Mouse (Mus musculus) midbrain, embryonic 15.5 days (tissue): ENCODE measurements around the gene Dad1. TPM values are rescaled to one million over a fixed set of nuclear protein-coding genes. Genes with fewer than 3 reads are reported as not detected.

Source experiments
- ATAC-seq: fragments of 200-750 bp; cut with Nextera tagmentation; replicated peaks from 2 replicates; pipeline ENCODE4 v1.8.0; 2017; ENCODE audit warnings: moderate TSS enrichment
- H3K27ac ChIP-seq: fragments of 300-500 bp; sonication (generic); 2 replicates; pipeline ENCODE4 v1.5.1; 2015; ENCODE audit warnings: mild to moderate bottlenecking, inconsistent platforms
- H3K27me3 ChIP-seq: fragments of 300-500 bp; sonication (generic); replicated peaks from 2 replicates; pipeline ENCODE4 v1.6.1; 2015; ENCODE audit warnings: inconsistent platforms
- H3K36me3 ChIP-seq: fragments of 300-500 bp; sonication (generic); replicated peaks from 2 replicates; pipeline ENCODE4 v1.6.1; 2015; ENCODE audit warnings: inconsistent platforms
- H3K4me1 ChIP-seq: fragments of 300-500 bp; sonication (generic); 2 replicates; pipeline ENCODE4 v1.6.1; 2015; ENCODE audit warnings: inconsistent platforms
- H3K4me2 ChIP-seq: fragments of 300-500 bp; sonication (generic); 2 replicates; pipeline ENCODE4 v1.6.1; 2015; ENCODE audit warnings: inconsistent platforms, mild to moderate bottlenecking, moderate library complexity
- H3K4me3 ChIP-seq: fragments of 300-500 bp; sonication (generic); 2 replicates; pipeline ENCODE4 v1.5.1; 2015; ENCODE audit warnings: mild to moderate bottlenecking, inconsistent platforms
- H3K9ac ChIP-seq: fragments of 300-500 bp; sonication (generic); 2 replicates; pipeline ENCODE4 v1.6.1; 2015; ENCODE audit warnings: mild to moderate bottlenecking, inconsistent platforms
- H3K9me3 ChIP-seq: fragments of 300-500 bp; sonication (generic); 2 replicates; pipeline ENCODE4 v1.6.1; 2016; ENCODE audit warnings: inconsistent platforms
- WGBS: fragments of 180-500 bp; shearing (Covaris S2); methylation state at CpG from one replicate; pipeline ENCODE4 v1.1.7; 2015; ENCODE audit warnings: mixed read lengths; 5-methylcytosine and 5-hydroxymethylcytosine counted together
- polyA plus RNA-seq: library from polyadenylated mRNA; unstranded; fragments of >200 nt; fragmentation: Nextera tagmentation; extraction: Ambion mirVana; gene quantifications from 2 replicates; pipeline ENCODE4 v1.2.1, GENCODE M21; 2015

The Dad1 gene
- polyA plus RNA-seq, 1 experiment from 2014 or later: 335 TPM

DNA sequence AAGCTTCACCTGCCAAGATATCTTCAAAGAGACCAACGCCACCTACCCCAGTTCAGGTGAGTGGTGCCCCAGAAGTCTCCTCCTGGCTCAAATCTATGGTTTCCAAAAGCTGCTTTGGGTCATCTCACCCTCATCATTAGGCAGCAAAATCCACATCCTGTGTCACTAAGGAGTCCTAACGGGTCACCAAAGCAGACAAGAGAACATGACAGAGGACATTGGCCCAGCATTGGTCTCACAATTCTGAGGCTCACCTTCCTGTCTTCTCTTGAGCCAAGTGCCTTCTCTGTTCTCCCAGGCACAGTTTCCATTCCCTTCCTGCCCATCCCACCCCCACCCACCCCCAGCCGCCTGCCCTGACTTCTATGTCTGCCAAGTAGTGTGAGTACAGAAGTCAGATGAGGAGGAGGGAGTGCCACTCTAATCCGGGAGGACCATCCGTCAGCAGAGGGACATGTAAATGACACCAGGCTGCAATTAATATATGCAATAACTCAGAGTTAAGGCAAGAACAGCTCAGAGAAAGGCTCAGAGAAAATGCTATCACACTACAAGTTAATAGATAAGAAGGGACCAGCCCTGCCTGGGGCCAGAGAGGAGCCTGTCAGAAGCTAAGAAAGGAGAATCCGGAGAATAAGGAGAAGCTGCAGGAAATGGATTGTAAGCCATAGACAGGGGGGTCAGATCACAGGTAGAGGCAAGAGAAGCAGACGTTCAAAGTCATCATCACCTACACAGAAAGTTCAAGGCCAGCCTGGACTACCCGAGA is 33.0 kb downstream of the Dad1 start:
- Histone ChIP-seq H3K4me1 (peaks cover 6% of the 10 kb centered on the region), H3K36me3 (no peaks in the 10 kb centered on the region), H3K9ac (no peak overlapping the region), H3K27ac (no peak overlapping the region), H3K9me3 (no peaks in the 10 kb centered on the region), H3K4me2 (no peak overlapping the region), H3K4me3 (no peak overlapping the region), H3K27me3 (no peaks in the 10 kb centered on the region)
- 81% methylated on average over 8 of the region's 8 CpGs for WGBS
- no peak for ATAC-seq

DNA sequence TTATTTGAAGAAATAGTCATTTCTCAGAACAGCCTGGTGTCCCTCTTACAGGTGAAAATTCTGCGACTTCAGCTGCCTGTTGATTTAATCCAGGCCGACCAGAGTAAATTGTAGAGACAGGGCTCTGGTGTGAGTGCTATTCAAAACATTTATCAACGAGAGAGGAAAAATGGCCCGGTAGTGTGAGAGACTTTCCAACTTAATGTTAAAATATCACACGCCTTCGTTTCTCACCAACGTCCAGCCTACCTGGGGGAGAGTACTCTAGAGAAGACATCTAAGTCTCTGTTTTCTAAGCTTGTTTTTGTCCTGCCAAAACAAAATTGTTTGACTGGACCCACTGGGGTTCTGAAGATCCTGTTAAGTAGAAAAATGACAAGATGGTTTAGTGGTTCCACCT is 34.1 kb downstream of the Dad1 start:
- 82% methylated on average over 7 of the region's 7 CpGs for WGBS
- no peak overlapping the region for H3K27ac ChIP-seq

DNA sequence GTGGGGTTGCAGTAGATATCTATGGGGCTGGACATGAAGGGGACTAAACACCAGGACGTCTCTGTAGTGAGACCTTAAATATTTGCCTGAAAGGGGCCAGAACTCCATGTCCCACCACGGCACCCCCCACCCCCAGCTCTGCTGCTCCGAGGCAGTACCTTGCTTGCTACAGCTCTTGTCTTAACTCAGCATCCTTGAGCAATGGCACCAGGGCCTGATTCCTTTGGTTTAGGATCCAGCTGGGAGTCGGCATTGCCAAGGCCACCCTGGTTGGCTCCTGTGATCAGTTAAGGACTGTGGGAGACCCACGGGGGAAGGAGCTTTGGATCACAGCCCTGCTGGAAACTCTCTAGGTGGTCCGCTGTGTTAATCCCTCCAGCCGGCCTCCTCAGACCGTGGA is 34.6 kb downstream of the Dad1 start:
- 45% methylated on average over 8 of the region's 8 CpGs for WGBS

More for the DNA sequence above, 34.1 kb downstream of the Dad1 start:
- Histone ChIP-seq H3K4me1 (no peaks in the 10 kb centered on the region; the same call in 1 of the 2 replicates), H3K4me3 (no peak overlapping the region), H3K9ac (no peak overlapping the region), H3K9me3 (no peaks in the 10 kb centered on the region), H3K27me3 (no peaks in the 10 kb centered on the region), H3K36me3 (no peaks in the 10 kb centered on the region), H3K4me2 (no peak overlapping the region)
- no peak for ATAC-seq

DNA sequence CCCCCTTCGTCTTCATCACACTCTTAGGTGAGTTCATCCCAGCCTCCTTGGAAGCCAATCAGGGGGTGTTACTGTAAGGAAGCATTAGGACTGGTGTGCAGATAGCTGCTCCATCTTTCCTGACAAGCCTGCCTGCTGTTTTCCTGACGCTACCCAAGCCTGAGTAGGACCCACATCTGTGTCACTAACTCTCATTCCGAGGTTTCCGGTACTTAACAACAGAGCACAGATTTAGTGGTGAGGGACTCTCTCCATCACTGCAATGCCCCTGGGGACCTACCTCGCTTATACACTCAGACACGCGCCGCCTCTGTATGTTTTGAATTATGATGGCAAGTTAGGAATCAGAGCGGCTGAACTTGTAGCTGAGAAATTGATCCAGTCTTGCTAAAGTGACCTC is 35.2 kb downstream of the Dad1 start:
- no peaks in the 10 kb centered on the region for H3K27me3 ChIP-seq
- H3K36me3 ChIP-seq: no peaks in the 10 kb centered on the region
- no peak for ATAC-seq
- H3K9ac ChIP-seq: no peak overlapping the region
- H3K4me3 ChIP-seq: no peak overlapping the region
- no peak overlapping the region for H3K27ac ChIP-seq
- no peaks in the 10 kb centered on the region for H3K4me1 ChIP-seq
- no peaks in the 10 kb centered on the region for H3K9me3 ChIP-seq
- WGBS: 71% methylated on average over 9 of the region's 9 CpGs
- H3K4me2 ChIP-seq: no peak overlapping the region

More for the DNA sequence above, 34.6 kb downstream of the Dad1 start:
- Histone ChIP-seq H3K36me3 (no peaks in the 10 kb centered on the region), H3K4me1 (no peaks in the 10 kb centered on the region), H3K9me3 (no peaks in the 10 kb centered on the region), H3K4me2 (no peak overlapping the region), H3K27ac (no peak overlapping the region), H3K27me3 (no peaks in the 10 kb centered on the region), H3K4me3 (no peak overlapping the region), H3K9ac (no peak overlapping the region)
- ATAC-seq: no peak

DNA sequence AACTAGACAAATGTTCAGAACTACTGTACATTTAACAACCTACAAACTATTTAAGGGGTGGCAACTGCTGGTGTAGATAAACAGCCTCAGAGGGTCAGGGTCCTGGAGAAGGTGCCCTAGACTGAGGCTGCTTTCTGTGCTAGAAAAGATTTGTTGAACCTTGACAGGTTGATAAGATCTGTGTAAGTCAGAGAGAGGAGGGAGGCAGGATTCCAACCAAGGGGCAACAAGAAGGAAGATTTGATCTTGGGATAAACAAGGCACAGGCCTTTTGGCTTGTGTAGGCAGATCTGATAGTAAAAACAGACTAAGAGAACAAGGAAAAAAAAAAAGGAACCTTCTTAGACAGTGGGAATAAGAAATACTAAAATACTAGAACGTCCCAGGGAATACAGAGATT is 35.7 kb downstream of the Dad1 start:
- H3K27me3 ChIP-seq: no peaks in the 10 kb centered on the region
- H3K9me3 ChIP-seq: no peaks in the 10 kb centered on the region
- no peak overlapping the region for H3K27ac ChIP-seq
- no peaks in the 10 kb centered on the region for H3K36me3 ChIP-seq
- 88% methylated on average over 1 of the region's 1 CpGs for WGBS
- no peak overlapping the region for H3K9ac ChIP-seq
- no peak overlapping the region for H3K4me3 ChIP-seq
- H3K4me1 ChIP-seq: no peaks in the 10 kb centered on the region
- no peak for ATAC-seq
- H3K4me2 ChIP-seq: no peak overlapping the region

DNA sequence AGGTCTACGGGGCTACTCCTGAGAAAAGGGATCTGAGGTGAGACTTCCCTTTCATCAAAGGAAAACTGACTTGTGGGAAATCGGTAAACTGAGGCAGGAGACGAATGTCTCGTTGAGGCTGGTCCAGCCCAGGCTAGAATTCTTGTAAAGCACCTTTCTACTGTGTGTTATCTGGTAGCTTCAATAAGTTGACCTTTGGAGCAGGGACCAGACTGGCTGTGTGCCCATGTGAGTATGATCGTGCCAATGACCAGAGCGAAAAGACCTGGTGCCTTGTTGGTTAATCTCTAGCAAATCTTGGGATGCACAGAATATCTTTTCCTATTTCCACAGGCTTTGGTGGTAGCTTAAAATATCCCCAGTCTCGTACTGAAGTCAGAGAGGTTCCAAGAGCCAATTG is 37.8 kb downstream of the Dad1 start:
- Histone ChIP-seq H3K27me3 (no peaks in the 10 kb centered on the region), H3K4me2 (no peak overlapping the region), H3K27ac (no peak overlapping the region), H3K9ac (no peak overlapping the region), H3K9me3 (no peaks in the 10 kb centered on the region), H3K36me3 (no peaks in the 10 kb centered on the region), H3K4me1 (no peaks in the 10 kb centered on the region), H3K4me3 (no peak overlapping the region)
- ATAC-seq: no peak
- WGBS: 89% methylated on average over 7 of the region's 7 CpGs

DNA sequence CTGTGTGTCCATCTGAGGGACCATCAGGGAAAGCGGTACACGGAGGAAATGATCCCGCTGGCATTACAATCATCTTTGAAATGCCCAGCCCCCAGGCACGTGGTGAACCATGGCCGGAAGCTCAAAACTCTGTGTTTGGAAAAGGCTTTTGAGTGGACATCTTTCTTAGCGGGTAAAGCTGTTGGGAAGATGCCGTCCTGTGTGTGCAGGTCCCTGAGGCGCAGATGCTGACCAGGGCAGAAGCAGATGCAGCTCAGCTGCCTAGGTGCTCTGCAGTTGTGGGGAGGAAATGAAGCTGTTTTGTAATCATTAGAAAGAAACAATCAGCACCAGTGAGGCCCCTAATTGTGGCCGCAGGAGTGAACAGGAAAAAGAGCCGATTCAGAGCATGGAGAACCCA is 39.0 kb downstream of the Dad1 start:
- Histone ChIP-seq H3K9ac (no peak overlapping the region), H3K27ac (no peak overlapping the region), H3K4me2 (no peak overlapping the region), H3K9me3 (no peaks in the 10 kb centered on the region), H3K36me3 (no peaks in the 10 kb centered on the region), H3K27me3 (no peaks in the 10 kb centered on the region), H3K4me1 (no peaks in the 10 kb centered on the region), H3K4me3 (no peak overlapping the region)
- WGBS: 79% methylated on average over 10 of the region's 10 CpGs
- ATAC-seq: no peak

DNA sequence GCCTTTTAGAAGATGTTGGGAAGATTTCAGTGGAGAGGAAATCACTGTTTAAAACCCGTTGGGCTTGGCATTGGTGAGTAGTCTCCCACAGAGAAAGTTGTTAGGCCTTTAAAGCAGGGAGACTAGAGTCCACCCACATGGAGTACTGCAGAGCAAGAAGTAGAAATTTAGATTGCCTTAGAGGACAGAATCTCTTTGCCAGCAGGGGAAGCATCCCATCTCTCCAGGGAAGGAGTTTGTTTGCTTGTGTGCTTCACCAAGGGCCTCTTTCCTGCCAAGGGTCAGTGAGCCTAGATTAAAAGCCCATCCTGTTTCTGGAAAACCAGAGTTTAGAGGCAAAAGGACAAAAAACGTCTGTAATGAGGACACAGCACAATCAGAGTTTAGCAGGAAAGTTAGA is 39.4 kb downstream of the Dad1 start:
- no peak overlapping the region for H3K4me3 ChIP-seq
- WGBS: 26% methylated on average over 2 of the region's 2 CpGs
- no peak overlapping the region for H3K27ac ChIP-seq
- no peaks in the 10 kb centered on the region for H3K27me3 ChIP-seq
- no peak overlapping the region for H3K9ac ChIP-seq
- no peaks in the 10 kb centered on the region for H3K9me3 ChIP-seq
- no peak overlapping the region for H3K4me2 ChIP-seq
- no peak for ATAC-seq
- no peaks in the 10 kb centered on the region for H3K4me1 ChIP-seq
- H3K36me3 ChIP-seq: no peaks in the 10 kb centered on the region

DNA sequence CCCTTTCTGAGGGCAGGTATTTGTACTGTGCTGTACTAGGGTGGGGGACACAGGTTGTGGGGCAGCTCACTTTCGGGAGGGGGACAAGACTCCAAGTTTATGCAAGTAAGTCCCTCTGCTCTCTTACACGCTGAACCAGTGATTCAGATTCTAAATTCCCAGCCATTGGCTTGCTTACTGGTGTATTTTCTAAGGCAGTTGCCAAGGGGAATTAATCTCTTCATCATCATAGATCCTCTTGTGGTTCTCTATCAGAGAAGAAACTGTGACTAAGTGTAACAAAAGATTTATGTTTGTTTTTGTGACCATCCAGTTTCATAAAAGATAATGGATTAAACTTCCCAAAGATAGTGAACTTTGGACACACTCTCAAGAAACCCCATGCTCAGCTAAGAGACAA is 40.2 kb downstream of the Dad1 start:
- no peak for ATAC-seq
- Histone ChIP-seq H3K36me3 (no peaks in the 10 kb centered on the region), H3K4me1 (no peaks in the 10 kb centered on the region), H3K27me3 (no peaks in the 10 kb centered on the region), H3K4me2 (no peak overlapping the region), H3K9me3 (no peaks in the 10 kb centered on the region), H3K9ac (no peak overlapping the region), H3K27ac (no peak overlapping the region), H3K4me3 (no peak overlapping the region)
- WGBS: 61% methylated on average over 2 of the region's 2 CpGs

DNA sequence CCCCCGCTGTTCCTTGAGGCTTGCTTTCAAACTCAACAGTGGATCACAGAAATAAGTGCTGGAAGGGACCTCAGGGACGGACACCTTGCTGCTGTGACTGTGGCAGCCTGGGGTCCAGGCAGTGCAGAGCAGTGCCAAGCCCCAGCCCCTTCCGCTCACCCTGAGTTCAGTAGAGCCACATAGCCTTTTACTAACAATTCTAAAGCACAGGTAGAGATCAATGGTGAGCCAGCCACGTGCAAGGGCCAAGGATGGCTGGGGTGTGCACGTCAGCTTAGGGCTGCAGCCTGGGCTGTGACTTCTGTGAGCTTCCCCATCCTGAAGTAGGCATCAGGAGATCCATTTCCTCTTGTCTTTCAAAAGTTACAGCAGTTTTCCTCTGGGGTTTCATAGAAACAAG is 42.1 kb downstream of the Dad1 start:
- no peaks in the 10 kb centered on the region for H3K4me1 ChIP-seq
- no peak overlapping the region for H3K4me2 ChIP-seq
- no peaks in the 10 kb centered on the region for H3K27me3 ChIP-seq
- H3K4me3 ChIP-seq: no peak overlapping the region
- WGBS: 85% methylated on average over 5 of the region's 5 CpGs
- no peaks in the 10 kb centered on the region for H3K9me3 ChIP-seq
- no peak for ATAC-seq
- H3K36me3 ChIP-seq: no peaks in the 10 kb centered on the region
- no peak overlapping the region for H3K9ac ChIP-seq
- no peak overlapping the region for H3K27ac ChIP-seq

DNA sequence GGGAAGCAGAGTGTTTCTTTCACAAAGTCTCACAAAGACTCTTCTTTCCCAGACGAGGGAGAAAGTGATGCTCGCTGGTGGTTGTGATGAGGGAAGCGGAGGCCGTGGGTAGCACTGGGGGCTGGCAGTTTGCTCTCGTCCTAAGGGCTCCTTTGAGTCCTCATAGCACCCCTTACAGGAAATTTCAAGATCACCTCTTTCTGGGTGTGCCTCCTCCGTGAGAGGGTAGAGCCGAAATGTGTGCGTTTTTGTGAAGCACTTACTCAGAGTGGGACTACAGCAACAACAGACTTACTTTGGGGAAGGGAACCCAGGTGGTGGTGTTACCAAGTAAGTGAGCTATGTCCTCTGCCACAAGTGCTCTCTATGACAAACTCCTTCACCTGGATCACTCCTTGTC is 42.7 kb downstream of the Dad1 start:
- Histone ChIP-seq H3K9ac (no peak overlapping the region), H3K4me3 (no peak overlapping the region), H3K27ac (no peak overlapping the region), H3K9me3 (no peaks in the 10 kb centered on the region), H3K36me3 (no peaks in the 10 kb centered on the region), H3K4me2 (no peak overlapping the region), H3K4me1 (no peaks in the 10 kb centered on the region), H3K27me3 (no peaks in the 10 kb centered on the region)
- no peak for ATAC-seq
- WGBS: 89% methylated on average over 8 of the region's 8 CpGs

DNA sequence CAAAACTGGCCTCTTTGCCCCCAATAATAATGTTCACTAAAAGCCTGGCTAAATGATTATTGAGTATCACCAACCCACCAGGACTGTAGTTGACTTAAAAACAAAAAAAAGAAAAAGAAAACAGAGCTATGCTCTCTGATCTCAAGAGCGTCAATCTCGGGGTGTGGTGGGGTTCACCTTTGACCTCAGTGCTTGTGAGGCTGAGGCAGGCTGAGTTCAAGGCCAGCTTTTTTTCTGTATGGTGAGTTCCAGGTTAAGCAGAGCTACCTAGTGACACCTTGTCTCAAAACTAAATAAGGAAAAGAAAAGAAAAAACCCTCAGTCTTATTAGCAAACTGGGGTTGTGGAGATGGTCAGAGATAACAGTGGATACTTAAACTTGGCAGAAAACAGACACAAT is 43.5 kb downstream of the Dad1 start:
- 90% methylated on average over 2 of the region's 2 CpGs for WGBS
- no peak overlapping the region for H3K9ac ChIP-seq
- ATAC-seq: no peak

DNA sequence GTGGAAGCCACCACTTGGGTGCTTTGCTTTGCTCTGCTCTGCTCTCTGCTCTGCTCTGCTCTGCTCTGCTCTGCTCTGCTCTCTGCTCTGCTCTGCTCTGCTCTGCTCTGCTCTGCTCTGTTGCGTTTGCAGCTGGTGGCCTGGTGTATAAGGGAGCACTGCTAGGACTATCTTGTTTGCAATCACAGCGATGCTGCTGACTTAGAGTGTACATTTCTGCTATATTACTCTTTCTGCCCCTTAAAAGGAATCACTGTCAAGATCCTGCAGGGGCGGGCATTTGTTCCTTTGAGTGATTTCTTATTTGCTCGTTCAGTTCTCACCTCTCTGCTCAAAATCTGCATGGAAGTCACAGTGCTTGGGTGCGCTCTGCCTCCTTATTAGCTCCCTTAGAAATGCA is 44.0 kb downstream of the Dad1 start:
- Histone ChIP-seq H3K27me3 (no peaks in the 10 kb centered on the region), H3K9me3 (no peaks in the 10 kb centered on the region), H3K27ac (no peak overlapping the region), H3K36me3 (no peaks in the 10 kb centered on the region), H3K4me3 (no peak overlapping the region), H3K9ac (no peak overlapping the region), H3K4me1 (no peaks in the 10 kb centered on the region), H3K4me2 (no peak overlapping the region)
- 79% methylated on average over 5 of the region's 5 CpGs for WGBS
- ATAC-seq: no peak

More for the DNA sequence above, 43.5 kb downstream of the Dad1 start:
- Histone ChIP-seq H3K4me2 (no peak overlapping the region), H3K36me3 (no peaks in the 10 kb centered on the region), H3K9me3 (no peaks in the 10 kb centered on the region), H3K4me3 (no peak overlapping the region), H3K4me1 (no peaks in the 10 kb centered on the region), H3K27ac (no peak overlapping the region), H3K27me3 (no peaks in the 10 kb centered on the region)
